Mouse (Mus musculus): ENCODE results near the gene 4933402N22Rik. TPM values are rescaled to one million over a fixed set of nuclear protein-coding genes. Genes with fewer than 3 reads are reported as not detected.

4933402N22Rik gene
- not detected in 2 replicates for polyA plus RNA-seq (2021; fragmentation: Nextera tagmentation)
- long read RNA-seq, experiment 1: 0 reads
- long read RNA-seq, experiment 2: 0 reads

GRCm38 (mm10) chr5:11917743-11918142 is at the start of gene 4933402N22Rik:
4933402N22Rik (plus strand) TSS chr5:11918043.

Other genes with a start within 250 kb of the 4933402N22Rik start
- gene Gm8922, start 236.1 kb upstream of the 4933402N22Rik start, polyA plus RNA-seq (2021; fragmentation: Nextera tagmentation): not detected in 2 replicates
- gene Gm8926, start 147.5 kb upstream of the 4933402N22Rik start, polyA plus RNA-seq (2021; fragmentation: Nextera tagmentation): not detected in 2 replicates
- not detected in 2 replicates for gene Gm6465, start 72.5 kb upstream of the 4933402N22Rik start, polyA plus RNA-seq (2021; fragmentation: Nextera tagmentation)

Measured in left cerebral cortex, adult 6 months (tissue).